Mouse (Mus musculus): ENCODE data around the gene Evi5.

DNA sequence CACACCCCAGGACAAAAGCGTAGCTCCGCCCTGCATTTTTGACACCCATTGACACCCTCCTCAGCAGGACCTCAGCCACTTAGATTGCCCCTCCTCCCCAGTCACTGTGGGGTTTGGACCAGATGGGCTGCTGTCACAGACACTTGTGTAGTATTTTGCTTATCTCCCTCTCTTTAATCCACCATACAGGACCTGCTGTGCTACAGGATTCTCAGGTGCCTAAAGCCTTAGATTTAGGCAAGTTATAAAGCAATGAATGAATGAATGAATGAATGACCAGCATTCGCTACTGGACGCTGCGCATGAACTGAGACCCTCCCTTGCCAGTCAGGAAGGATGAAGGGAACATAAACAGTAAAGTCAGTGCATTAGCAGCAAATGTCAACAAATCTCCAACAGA lies 154.4 kb downstream of the Evi5 start:
- TF ChIP-seq CTCF (IDR thresholded peaks at IDR 0.05; ENCODE audit: control insufficient read depth, insufficient read depth, insufficient replicate concordance, low read depth, low read length): no peak
- TF ChIP-seq POLR2A (IDR thresholded peaks at IDR 0.05; ENCODE audit: control insufficient read depth, low read depth, low read length): no peak
